Mouse (Mus musculus): Measurements from ENCODE around the gene Kcp.

Kcp gene

DNA sequence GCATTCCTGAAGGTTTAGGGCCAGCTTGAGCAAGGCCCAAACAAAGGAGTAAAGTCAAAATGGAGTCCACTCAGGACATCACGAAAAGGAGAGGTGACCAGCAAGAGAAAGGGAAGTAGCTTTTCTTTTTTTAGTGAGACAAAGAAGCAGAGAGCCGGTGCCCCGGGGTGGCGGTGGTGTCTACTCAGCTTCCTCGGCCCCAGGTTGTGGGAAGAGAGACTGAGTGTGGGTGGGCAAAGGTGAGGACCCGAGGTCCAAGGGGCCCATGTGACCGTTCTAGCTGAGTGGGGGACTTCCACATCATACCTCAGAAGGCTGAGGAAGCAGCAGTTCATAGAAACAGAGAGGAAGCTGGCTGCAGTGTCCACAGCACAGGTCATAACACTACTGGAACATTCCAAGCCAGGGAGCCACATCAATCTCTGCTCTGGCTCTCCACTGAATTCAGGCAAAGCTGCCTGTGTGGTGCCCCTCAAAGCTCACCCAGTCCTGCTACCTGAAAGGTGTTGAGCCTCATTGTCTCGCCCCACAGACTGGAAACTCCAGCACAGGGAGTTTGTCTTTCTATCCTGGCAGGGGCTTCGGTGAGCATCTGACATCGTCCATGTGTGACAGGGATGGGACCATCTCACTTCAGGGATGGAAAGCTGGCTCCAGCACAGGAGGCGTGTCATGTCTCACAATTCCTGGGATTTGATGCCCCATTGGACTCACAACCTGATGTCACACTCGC is 15.7 kb upstream of the Kcp start:
- no peak for DNase-seq (ENCODE audit: low spot score)

- no peak for DNase-seq (ENCODE audit: low spot score)
Observed at GRCm38 (mm10) chr6:29522626-29523300, 15.0 kb upstream of the Kcp start.

GRCm38 (mm10) chr6:29517139-29517538 is 9.4 kb upstream of the Kcp start:
- peak; percentile 76 for DNase-seq (ENCODE audit: low spot score)

DNA sequence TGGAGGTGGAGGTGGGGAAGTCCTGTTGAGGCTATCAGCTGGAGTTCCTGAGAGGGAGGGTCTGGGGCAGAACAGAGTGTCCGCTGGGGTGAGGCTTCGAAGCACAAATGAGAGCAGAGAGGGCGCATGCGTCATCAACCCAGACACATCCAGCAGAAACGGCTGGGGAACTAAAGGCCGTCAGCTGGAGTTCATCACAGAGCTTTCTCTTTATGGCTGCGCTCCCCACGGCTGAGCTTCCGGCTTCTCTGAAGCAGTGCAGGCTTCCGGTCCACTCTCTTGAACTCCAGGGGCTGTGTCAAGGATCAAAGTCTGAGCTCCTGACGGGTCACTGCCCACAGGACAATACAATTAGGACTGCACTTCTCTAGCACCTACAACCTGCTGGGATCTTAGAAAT is 5.5 kb upstream of the Kcp start:
- no peak for DNase-seq (ENCODE audit: low spot score)

DNA sequence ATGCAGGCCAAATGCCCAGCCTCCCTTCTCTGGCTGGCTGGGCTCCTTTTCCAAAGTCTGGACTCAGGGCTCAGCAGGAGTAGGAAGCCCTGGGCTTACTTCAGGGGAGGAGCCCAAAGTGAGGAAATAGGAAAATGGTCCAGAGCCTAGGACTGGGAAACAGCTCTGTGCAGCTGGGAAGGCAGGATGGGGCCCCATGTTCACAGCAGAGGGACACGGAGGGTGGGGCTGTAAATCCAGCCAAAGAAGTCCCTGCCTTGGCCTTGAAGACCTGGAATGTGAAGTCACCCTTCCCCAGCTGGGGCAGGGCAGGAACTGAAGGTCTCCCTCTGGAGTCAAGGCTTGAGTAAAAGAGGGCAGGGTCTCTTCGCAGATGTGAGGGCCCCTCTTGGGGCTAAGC is 1.3 kb upstream of the Kcp start:
- no peak for DNase-seq (ENCODE audit: low spot score)

GRCm38 (mm10) chr6:29506834-29507233 is 918 bp downstream of the Kcp start:
- no peak for DNase-seq (ENCODE audit: low spot score)

- DNase-seq (ENCODE audit: low spot score), result no peak
Observed at GRCm38 (mm10) chr6:29505493-29505892, 2.3 kb downstream of the Kcp start.

DNA sequence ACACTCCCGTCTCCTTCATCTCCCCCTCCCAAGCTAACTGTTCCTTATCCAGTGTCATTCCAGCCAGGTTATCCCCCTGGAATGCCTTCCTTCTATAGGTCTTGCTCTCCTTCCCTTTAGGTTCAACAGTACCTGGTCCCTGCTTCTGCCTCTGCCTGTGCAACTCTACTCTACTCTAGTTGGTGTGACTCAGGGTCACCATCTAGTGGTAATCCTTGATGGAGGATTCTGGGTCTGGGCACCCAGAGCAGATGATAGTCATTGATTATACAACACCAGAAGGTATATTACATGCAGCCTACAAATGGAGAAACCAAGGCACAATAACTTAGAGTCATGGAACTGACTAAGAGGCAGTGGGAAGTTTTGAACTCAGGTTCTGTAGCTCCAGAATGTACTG is 6.2 kb downstream of the Kcp start:
- no peak for DNase-seq (ENCODE audit: low spot score)

DNA sequence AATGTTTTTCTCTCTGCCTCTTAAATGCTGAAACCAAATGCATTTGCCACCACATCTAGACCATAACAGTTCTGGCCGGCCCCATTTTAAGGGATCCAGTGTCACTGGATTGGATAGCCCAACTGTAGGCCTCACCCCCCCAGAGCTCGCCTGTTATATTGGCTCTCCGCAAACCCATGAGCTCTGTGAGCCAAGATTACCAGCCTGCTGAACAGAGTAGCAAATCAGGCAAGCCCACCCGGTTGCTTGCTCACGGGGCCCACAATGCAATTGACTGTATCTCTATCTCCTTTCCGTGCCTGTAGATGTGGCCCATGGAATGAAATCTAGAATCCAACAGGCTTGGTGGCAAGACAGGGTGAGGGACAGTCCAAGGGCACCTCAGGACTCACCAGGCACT is 6.9 kb downstream of the Kcp start:
- no peak for DNase-seq (ENCODE audit: low spot score)

- DNase-seq (ENCODE audit: low spot score), result no peak
Observed at GRCm38 (mm10) chr6:29500177-29500576, 7.6 kb downstream of the Kcp start.

DNA sequence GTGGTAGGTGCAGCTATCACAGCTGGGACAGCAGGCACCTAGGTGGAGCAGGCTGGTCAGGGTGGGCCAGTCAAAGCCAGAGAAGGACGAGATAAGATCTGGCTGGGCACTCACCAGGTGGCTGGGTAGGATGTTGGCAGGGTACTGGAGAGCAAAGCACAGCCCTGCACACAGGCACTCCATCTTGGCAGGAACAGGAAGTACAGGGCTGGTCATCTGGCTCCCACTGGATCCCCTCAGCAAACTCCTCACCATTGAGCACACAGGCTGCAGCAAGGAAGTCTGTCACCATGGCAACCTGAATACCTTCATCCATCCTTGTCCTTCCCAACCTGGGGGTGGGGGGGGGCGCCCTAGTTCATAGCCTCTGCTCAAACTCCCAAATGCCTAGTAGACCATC is 10.0 kb downstream of the Kcp start:
- DNase-seq (ENCODE audit: low spot score), result no peak

- no peak for DNase-seq (ENCODE audit: low spot score)
Observed at GRCm38 (mm10) chr6:29496270-29496669, 11.5 kb downstream of the Kcp start.

DNA sequence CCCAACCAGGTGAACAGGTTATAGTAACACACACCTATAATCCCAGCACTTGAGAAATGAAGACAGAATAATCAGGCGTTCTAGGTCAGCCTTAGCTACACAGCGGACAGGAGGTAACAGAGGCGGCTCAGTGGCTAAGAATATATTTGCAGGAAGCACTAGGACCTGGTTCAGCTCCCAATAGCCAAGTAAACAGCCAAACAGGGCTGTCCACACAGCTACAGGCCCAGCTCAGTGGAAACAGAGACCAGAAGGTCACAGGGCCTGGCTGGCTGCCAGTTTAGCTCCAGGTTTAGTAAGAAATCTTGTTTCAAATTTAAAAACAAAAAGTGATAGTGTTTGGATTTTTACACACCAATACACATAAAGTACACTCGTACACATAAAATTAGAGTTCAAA is 13.7 kb downstream of the Kcp start:
- DNase-seq (ENCODE audit: low spot score), result no peak

DNA sequence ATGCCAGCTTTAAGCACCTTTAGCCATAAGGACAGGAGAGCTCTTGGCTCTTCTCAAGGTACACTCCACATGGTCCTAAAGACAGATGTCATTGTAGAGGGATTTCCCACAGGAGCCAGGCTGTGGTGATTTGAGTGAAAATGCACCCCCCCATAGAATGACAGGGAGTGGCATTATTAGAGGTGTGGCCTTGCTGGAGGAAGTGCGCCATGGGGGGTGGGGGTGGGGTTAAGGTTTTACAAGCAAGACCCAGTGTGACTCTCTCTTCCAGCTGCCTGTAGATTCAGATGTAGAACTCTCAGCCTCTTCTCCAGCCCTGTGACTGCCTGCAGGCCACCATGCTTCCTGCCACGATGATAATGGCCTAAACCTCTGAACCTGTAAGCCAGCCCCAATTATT is 21.8 kb downstream of the Kcp start:
- DNase-seq (ENCODE audit: low spot score), result no peak

GRCm38 (mm10) chr6:29484716-29485559 is 22.8 kb downstream of the Kcp start:
- DNase-seq (ENCODE audit: low spot score), result peak; percentile 58

DNA sequence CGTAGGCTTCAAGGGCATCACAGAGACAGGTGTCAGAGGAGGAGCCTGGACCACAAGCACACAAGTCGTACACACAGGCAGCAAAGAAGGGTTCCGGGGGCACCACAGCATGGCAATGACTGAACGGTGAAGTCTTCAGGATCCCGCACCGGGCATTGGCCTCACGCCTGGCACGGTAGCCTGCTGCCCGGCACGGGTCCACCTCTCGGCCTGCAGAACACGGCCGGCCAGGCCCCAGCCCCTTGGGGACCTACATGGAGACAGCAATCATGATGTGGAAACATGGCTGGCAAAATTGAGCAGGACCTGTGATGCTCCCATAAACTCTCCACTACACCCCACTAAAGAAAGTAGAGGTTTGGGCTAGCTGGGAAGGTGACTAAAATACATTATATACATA is 25.1 kb downstream of the Kcp start:
- DNase-seq (ENCODE audit: low spot score), result no peak

GRCm38 (mm10) chr6:29474736-29475135 is 33.0 kb downstream of the Kcp start:
- no peak for DNase-seq (ENCODE audit: low spot score)

- DNase-seq (ENCODE audit: low spot score), result peak; percentile 81
Observed at GRCm38 (mm10) chr6:29473941-29474691, 33.6 kb downstream of the Kcp start.

DNA sequence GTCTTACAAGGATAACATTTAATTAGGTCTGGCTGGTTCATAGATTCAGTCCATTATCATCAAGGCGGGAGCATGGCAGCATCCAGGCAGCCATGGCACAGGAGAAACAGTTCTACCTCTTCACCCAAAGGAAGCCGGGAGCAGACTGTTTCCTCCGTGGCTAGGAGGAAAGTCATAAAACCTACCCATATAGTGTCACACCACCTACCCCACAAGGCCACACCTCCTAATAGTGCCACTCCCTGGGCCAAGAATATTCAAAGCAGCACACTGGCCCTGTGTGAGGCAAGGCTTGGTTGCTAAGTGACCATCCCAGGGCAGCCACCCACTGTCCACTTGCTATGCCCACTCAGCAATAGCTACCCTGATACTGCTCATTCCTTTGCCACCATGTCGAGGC is 36.6 kb downstream of the Kcp start, which contains the start of gene Atp6v1fnb:
Gene Atp6v1fnb, plus strand, starts transcription at position 301 of the 400 bp plus-strand sequence.
- no peak for DNase-seq (ENCODE audit: low spot score)

DNA sequence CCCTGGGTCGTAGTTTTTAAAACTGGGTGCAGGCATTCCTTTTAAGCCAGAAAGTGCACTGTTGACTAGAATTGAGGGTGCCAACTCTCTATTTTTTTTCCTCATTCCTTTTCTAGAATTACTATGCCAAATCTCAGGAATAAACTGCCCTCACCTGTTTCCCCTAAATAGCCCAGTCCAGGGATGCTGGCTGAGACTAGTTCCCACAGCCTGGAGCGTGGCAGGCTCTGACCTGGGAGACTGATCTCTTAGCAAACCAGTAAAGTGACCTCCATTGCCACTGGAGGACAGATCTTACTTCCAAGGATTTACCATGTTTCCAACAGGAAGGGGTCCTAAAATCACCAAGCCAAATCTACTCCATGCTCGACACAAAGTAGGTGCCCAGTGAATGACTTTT is 38.9 kb downstream of the Kcp start:
- no peak for DNase-seq (ENCODE audit: low spot score)

- DNase-seq (ENCODE audit: low spot score), result peak; percentile 92
Observed at GRCm38 (mm10) chr6:29467583-29468354, 40.0 kb downstream of the Kcp start, which contains the start of gene Atp6v1f. Gene Atp6v1f (plus strand): TSS chr6:29467718.

Measured in lung, postnatal 25 days (tissue).